Mouse (Mus musculus): ENCODE measurements around the gene Zfand3.

Zfand3 gene

DNA sequence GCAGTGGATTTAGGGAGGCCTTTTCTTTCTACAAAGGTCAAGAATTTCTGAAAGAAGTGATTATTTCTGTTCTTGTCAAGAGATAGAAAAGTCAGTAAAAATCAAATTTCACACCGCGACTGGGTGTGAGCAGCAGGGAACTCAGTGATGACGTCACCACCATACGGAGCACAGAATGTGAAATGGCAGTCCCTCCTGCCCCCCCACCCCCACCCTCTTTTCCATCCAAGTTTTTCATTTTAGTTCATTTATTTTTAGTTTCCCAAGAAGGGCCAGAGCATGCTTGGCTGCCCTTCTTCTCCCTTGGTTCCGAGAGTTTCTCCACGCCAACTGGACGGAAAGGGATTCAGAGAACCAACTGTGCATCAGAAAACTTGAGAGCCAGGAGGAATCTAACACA lies 6.8 kb upstream of the Zfand3 start:
- no peak for DNase-seq (ENCODE audit: low spot score in 2 of 2)

DNA sequence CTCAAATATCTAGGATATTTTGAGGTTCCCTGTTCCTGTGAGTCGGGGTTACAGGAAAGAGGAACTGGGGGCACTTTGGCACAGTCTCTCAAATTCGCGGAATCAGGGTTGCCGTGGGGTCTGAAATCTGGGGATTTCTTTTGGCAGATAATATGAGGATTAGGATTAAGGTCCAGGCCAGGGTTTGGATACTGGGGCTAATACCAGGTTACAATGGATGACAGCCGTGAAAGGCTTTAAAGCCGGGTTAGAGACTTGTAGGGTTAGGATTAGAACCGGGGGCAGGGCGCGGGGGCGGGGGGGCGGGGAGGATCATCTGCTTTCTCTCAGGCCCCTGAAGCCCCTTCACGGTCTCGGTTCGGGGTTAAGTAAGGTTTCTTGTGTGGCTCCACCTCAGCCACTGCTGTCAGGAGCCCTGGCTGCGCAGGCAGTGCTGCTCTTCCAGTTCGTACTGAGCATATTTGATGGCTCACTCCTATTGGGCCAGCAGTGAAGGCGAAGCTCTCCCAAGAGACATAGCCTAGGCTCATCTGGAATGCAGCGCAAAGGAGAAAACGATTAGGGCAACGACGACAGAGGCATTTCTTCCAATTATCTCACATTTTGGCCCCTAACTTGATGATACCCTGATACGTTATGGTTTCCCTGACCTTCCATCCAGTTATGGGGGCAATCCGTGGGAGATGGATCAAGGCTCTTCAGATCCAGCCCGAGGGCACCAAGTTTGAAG lies 5.8 kb upstream of the Zfand3 start:
- DNase-seq (ENCODE audit: low spot score in 2 of 2): no peak

DNA sequence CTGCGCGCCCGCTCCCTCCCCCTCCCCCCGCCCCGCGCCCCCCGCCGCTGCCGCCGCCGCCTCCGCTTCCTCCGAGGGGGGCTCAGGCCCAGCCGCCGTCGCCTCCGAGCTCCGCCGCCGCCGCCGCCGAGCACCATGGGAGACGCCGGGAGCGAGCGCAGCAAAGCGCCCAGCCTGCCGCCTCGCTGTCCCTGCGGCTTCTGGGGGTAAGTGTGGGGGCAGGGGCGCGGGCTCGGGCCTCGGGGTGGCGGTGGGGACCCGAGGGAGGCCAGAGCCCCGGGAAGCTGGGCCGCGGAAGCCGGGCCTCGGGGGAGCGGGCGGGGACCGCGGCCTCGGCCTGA lies 540 bp downstream of the Zfand3 start:
- no peak for DNase-seq (ENCODE audit: low spot score in 2 of 2)

DNA sequence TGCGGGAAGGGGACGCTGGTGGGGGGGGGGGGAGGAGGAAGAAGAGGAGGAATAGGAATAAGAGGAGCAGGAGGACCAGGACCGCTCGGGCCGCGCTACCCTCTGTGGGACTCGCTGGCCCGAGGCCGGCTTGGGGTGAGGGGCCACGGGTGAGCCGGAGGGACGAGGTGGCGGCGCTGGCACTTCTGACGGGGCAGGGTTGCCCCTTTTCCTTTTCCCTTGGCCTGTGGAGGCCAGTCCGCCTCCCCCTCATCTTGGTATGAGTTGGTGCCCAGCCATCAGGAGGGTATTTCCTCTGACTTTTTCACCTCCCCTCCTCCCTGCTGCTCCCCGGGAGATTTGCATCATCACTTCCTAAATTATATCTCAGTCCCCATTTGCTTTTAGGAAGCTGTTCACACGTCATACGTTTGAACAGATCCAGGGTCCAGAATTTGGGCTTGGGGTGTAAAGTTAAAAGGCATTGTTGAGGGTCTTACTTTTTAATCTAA lies 963 bp downstream of the Zfand3 start:
- DNase-seq (ENCODE audit: low spot score in 2 of 2): peak in 1 of 2 experiments; percentile 41

DNA sequence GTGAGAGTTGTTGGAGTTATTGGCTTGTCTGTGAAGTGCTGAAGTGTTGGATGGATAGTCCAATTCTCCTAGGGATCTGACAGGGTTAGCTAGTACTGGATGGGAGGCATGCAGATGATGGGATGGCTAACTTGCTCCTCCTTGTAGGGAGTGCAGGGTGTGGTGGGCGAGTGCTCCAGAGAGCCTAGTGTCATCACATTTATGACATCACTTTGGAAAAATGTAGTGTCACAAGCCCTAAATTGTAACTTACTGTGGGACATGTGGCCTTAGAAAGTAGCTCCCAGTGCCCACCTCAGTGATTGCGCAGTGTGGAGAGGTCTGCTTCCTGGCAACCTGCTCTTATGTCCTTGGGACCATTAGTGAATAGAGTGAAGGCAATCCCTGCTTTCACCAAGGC lies 2.3 kb downstream of the Zfand3 start:
- DNase-seq (ENCODE audit: low spot score in 2 of 2): no peak

DNA sequence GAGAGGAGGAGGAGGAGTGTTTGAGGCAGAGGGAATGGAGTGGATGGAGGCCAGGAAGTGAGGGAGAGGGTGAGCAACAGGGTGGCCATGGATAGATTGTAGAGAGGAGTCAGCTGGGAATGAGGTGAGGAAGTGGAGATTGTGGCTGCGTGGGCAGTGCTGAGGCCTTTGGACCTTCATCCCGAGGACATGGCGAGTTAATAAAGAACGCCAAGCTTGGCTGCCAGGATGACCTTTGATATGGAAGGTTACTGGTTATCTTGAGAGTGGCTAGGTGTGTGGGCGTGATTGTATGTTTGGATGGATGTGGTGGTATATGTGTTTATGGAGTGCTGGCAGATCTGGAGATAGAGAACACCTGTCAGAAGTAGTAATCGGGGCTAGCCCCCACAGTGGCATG lies 3.4 kb downstream of the Zfand3 start:
- no peak for DNase-seq (ENCODE audit: low spot score in 2 of 2)

DNA sequence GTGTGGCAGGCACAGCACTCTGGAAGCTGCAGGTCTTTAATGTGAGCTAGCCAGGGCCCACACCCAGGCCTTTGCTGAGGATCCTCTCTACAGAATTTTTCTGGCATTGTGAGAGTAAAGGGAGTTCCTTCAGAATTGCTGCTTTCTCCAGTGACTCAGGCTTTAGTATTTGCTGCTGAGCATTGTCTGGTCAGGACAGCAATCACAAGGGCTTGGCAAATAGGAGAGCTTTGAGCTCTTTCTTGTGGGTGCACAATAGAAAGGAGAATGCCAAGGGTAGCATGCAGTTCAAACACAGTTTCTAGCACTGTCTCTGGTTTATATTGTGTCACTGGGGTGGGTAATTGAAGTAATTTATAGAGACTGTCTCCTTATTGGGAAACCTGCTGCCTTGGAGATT lies 3.9 kb downstream of the Zfand3 start:
- DNase-seq (ENCODE audit: low spot score in 2 of 2): no peak

DNA sequence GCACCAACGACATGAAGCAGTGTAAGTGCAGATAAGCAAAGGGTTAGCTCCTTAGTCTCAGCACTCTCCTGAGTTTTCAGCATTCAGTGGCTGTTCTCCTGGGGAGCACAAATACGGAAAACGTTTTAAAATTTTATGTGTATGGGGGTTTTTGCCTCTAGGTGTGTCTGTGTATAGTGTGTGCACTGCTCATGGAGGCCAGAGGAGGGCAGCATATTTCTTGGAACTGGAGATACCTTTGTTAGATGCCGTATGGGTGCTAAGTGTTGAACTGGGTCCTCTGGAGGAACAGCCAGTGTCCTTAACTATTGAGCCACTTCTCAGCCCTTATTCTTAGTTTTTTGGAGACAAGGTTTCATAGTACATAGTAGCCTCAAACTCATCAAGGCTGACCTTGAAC lies 10.1 kb downstream of the Zfand3 start:
- no peak for DNase-seq (ENCODE audit: low spot score in 2 of 2)

DNA sequence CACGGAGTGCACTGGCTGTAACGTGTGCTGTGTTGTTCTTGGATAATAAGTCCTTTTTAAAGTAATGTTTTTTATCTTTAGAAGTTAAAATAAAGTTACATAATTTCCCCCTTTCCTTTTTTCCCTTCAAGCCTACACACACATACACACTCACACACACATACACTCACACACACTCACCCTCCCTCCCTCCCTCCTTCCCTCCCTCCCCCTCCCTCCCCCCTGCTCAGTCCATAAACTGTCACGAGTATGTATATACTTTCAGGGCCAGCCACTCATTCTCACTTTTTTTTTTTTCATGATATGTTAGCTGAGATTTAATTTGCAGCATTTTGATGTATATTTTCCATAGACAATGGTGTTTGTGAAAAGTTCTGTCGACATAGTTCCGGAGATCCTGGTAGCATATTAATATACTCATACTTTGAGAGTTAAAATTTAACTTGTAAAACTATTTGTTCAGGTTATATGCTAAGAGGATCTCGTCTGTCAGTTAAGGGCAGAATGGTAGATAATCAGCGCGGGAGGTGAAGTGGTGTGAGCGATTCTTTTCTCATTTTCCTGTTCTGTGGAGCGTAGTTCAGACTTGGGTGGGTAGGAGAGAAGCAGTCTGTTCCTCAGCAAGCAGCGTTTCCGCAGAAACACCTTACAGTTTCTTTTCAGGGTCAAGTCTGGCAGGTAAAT lies 14.5 kb downstream of the Zfand3 start:
- DNase-seq (ENCODE audit: low spot score in 2 of 2): no peak

DNA sequence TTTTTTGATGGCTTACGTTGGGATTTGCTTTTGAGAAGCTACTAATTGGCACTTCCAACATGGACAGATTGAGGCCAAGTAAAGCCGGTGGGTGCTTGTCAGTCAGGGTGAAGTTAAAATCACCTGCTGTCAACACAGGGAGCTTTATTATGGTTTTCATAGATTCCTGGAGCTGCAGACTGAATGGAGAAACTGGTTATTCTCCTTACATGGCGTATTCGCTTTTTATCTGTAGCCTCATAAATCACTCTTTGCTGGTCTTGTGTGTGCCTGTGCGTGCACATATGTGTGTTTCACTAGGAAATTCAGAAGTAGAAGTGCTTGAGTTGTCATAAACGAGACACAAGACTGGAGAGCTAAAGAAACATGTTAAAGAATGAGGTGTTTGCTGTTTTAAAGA lies 15.4 kb downstream of the Zfand3 start:
- DNase-seq (ENCODE audit: low spot score in 2 of 2): no peak

DNA sequence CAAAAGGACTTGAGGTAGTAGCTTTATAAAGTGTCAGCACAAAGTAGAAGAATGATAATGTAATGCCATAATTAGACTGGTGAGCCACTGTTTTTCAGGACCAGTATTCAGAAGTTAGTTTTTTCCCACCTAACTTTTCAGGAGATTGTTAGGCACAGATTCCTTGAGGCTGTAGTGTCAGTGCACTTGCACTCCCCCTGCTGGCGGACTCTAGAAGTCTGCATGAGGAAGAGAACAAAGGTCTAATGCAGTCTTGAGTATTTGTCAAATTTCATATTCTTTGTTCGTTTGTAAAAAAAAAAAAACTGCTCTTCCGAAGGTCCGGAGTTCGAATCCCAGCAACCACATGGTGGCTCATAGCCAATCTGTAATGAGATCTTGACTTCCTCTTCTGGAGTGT lies 20.1 kb downstream of the Zfand3 start:
- peak in 1 of 2 experiments; percentile 62 for DNase-seq (ENCODE audit: low spot score in 2 of 2)

DNA sequence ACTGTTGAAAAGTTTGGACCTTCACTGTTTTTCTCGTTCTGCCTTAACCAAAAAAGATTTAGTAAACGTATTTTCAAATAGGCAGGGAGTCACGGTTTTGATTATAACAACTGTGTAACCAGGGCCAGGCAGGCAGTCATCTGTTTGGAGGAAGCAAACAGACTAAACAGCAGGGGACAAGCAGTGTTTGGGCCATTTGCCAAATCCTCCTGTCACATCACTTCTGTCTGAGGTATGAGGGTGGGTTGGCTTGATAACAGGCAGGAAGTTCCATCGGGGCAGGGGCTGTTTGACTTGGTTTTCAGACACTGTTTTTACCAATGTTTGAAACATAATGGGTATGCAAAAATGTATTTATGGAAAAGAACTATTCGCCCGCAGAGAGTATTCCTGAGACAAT lies 22.1 kb downstream of the Zfand3 start:
- no peak for DNase-seq (ENCODE audit: low spot score in 2 of 2)

DNA sequence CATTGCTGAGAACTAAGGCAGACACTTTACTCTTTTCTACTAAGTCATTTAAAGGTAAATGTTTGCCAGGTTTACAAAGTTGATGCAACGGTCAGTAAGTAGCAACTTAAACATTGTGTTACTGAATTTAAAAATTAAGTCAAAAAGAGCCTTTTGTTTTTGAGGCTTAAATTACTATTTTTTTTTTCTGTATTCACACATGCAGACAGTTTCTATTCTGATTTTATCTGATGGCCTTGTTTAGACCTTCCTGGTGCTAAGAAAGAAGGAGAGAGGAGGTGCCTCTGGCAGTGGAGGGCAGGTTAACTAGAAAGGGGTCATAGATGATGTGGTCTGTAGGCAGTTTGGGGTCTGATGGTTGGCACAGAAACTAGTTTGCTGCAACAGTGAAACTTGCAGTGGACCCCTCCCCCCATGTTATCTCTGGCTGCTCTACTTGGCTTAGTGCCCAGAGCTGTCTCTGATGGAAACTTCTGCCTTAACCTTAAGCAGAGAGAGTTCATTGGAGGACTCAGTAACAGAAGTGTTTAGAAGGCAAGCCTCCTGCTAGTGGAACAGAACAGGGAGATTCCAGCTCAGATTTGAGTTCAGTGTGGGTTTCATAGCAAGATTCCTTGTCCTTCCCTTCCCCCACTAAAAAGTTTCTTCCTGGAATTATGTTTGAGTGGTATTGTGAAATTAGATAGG lies 23.0 kb downstream of the Zfand3 start:
- DNase-seq (ENCODE audit: low spot score in 2 of 2): peak in 1 of 2 experiments; percentile 35

DNA sequence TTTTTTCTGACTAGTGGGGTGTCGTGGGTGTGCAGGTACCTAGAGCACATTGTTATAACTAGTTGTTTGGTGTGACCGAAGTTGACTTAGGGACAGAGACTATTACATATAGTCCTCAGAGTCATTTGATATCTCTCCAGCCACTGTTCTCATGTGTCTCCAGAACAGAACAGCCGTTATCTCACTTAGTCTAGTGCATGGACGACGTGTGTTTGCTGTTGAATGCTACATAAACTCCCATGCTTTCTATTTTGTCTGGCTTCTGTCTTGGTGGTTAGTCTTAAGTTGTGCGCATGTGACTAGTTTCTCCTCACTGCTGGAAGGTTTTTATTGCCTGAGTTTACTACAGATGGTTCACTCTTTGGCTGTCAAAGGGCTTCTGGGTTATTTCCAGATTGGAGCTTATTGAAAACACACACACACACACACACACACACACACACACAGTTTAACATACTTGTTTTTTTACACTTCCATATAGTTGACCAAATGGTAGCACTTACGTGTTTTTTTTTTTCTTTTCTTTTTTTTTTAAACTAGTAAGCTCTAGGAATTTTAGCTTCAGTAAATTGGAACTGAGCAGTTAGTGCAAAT lies 25.2 kb downstream of the Zfand3 start:
- DNase-seq (ENCODE audit: low spot score in 2 of 2): no peak

DNA sequence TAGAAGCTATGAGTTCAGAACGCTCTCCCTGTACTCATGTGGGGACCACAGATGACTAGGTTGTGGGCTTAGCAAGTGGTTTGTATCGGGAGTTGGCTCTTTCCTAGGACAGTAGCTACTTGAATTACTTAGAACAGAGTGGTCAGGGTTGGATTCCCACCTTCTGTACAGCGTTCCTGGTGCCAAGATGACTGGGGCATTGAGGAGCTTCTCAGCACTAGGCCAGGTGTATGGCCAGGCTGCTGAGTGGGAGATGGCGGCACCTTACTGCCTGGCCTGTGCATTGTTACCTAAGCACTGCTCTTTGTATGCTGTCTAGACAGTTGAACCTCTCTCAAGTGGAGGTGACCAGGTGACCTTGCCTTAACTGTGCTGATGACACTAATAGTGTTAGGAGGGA lies 28.3 kb downstream of the Zfand3 start:
- no peak for DNase-seq (ENCODE audit: low spot score in 2 of 2)

DNA sequence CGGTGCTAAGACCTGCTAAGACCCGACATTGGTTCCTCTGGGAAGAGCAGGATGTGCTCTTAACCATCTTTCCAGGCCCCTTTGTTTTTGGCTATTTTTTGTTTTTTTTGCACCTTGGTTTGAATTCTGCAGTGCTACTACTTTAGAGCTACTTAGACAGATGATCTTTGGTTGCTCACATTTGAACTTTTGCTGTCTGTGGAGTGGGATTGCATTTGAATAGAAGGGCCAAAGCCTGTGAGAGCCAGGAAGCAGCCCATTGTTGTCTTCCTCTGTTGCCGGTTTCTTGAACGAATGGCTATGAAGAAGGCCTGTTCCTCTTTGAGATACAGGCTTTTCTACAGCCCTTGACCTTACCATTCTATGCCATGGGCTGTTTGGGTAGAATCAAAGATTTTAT lies 29.5 kb downstream of the Zfand3 start:
- DNase-seq (ENCODE audit: low spot score in 2 of 2): no peak

DNA sequence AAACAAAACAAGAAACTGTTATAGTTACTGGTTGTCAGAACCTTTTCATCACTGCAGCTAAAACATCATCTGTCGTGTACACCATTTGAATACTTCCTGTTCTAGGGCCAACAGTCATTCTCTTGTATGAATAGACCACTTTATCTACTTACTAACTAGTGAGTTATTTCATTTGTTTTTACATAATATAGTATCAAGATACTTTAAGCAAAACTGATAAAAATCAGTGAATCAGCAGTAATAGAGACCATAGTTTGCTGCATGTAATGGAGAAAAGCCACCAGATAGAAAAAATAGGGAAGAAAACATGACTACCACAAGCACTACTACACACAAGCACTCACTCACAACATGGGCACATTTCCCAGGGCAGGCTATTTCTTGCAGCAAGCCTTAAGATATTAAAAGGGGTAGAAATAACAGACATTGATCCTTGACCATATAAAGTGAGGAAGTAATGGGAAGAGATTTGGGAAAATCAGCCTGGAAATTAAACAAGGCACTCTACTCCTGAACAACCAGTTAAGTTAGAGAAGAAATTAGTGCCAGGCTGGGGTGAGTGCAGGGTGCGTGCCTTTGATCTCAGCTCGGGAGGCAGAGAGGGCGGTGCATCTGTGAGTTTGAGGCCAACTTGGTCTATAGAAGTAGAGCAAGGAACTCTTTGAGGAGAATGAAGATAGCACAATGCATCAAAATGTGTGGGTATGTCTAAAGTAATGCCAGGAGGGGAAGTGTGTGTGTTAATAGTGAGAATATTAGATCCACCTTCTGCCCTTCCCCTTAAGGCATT lies 30.9 kb downstream of the Zfand3 start:
- no peak for DNase-seq (ENCODE audit: low spot score in 2 of 2)

DNA sequence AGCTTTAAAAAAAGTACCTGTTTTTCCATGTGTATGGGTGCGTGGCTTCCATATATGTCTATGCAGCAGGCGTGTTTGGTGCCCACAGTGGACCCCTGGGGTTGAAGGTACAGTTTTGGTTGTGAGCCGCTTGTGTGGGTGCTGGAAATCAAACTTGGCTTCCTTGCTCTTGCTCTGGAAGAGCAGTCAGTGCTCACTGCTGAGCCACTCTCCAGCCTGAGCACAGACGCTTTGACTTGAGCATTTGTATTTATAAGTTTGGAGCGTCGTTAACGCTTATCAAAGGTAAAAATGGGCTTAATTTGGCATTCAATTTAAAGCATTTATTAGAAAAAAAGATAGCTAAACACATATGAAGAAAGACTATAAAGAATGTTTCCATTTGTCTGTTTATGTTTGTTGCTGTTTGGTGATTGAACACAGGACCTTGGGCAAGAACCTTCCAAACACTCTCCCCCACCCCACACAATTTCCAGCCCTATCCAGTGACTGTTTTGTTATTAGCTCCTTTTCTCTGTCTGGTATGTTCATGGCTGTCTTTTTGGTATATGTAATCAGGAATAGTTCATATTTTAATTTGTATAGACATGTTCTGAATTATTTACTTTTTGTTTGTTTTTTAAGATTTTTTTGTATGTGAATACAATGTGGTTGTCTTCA lies 38.8 kb downstream of the Zfand3 start:
- no peak for DNase-seq (ENCODE audit: low spot score in 2 of 2)

DNA sequence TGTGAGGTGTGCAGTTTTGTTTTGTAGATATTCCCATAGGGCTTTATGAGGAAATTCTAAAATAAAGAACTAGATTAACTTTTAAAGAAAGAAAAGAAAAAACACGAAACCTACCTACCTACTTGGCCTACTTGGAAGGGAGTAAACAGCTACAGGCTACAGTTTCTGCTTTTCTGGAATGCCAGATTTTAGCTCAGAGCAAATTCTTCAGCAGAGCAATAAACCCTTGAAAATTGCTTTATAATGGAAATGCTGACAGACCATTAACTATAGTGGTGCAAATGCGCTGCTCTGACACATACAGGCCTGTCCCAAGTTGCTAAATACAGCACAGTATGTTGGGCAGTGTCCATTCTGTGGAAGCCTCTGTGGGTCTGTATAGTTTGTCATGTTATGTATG lies 40.6 kb downstream of the Zfand3 start:
- no peak for DNase-seq (ENCODE audit: low spot score in 2 of 2)

DNA sequence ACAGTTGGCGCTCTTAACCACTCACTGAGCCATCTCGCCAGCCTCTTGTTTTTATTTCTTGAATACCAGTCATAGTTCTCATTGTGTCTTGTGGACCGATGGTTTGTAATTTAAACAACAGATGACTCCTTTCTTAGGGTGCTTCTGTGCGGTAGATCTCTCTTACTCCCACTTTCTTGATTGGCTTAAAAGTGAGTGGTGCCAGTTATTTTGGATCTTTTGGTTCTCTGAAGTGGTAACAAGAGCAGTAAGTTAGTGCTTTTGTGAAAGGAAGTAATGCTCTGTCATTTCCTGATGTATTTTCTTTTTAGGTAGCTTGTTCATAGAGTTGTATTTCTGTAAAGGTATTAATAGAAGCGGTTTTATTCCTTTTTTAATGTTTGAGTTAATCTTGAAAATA lies 42.1 kb downstream of the Zfand3 start:
- DNase-seq (ENCODE audit: low spot score in 2 of 2): no peak

Data from frontal cortex, postnatal 10 days (tissue).